Mouse (Mus musculus): ENCODE data around the gene Ccdc83. TPM values are rescaled to one million over a fixed set of nuclear protein-coding genes. Genes with fewer than 3 reads are reported as not detected.

The Ccdc83 gene
- 0.10 TPM for polyA plus RNA-seq (2012; fragmentation: generic; extraction: Trizol)

- Histone ChIP-seq H3K4me3 (no peak within 1 kb of the TSS), H3K36me3 (ENCODE audit: control insufficient read depth, insufficient read depth) (no peaks in the 10 kb centered on the region), H3K27me3 (ENCODE audit: control insufficient read depth, insufficient read depth, insufficient read length) (no peaks in the 10 kb centered on the region), H3ac (ENCODE audit: control insufficient read depth, insufficient read length) (no peak within 1 kb of the TSS), H3K4me2 (ENCODE audit: low read depth) (peak within 1 kb of the TSS; percentile 57), H3K79me2 (ENCODE audit: control insufficient read depth, insufficient read depth) (no peaks in the 10 kb centered on the region)
- TF ChIP-seq MAX (IDR thresholded peaks at IDR 0.05; ENCODE audit: low read depth): no peak
- TF ChIP-seq MYOD1 (IDR thresholded peaks at IDR 0.05; ENCODE audit: control insufficient read depth in 1 of 3, insufficient read length in 2 of 3, low read depth in 2 of 3): no peak
- TF ChIP-seq TCF12 (IDR thresholded peaks at IDR 0.05; ENCODE audit: insufficient read depth, poor library complexity, severe bottlenecking): no peak
- TF ChIP-seq POLR2A (IDR thresholded peaks at IDR 0.05; ENCODE audit: insufficient read length, low read depth): no peak
- TF ChIP-seq MYOG (IDR thresholded peaks at IDR 0.05; ENCODE audit: control insufficient read depth in 1 of 3, insufficient read depth in 1 of 3, insufficient read length in 2 of 3, low read depth in 2 of 3): no peak
- no peak for TF ChIP-seq USF1 (IDR thresholded peaks at IDR 0.05; ENCODE audit: low read depth)
- TF ChIP-seq E2F4 (IDR thresholded peaks at IDR 0.05; ENCODE audit: insufficient read depth): no peak
- TF ChIP-seq REST (IDR thresholded peaks at IDR 0.05; ENCODE audit: insufficient read depth, insufficient read length): no peak
- TF ChIP-seq SRF (IDR thresholded peaks at IDR 0.05; ENCODE audit: control insufficient read depth, insufficient read length, low read depth): no peak
Measured at GRCm38 (mm10) chr7:90265289-90265970, at the start of gene Ccdc83. Gene Ccdc83, minus strand, starts transcription at chr7:90265777.

GRCm38 (mm10) chr7:90313421-90313820, 47.8 kb upstream of the Ccdc83 start:
- Histone ChIP-seq H3K79me2 (ENCODE audit: control insufficient read depth, insufficient read depth) (peaks cover 87% of the 10 kb centered on the region), H3K36me3 (ENCODE audit: control insufficient read depth, insufficient read depth) (no peaks in the 10 kb centered on the region), H3ac (ENCODE audit: control insufficient read depth, insufficient read length) (no peak overlapping the region), H3K4me2 (ENCODE audit: low read depth) (no peak overlapping the region), H3K4me3 (no peak overlapping the region), H3K27me3 (ENCODE audit: control insufficient read depth, insufficient read depth, insufficient read length) (no peaks in the 10 kb centered on the region)
- no peak for TF ChIP-seq POLR2AphosphoS2 (IDR thresholded peaks at IDR 0.05; ENCODE audit: insufficient read length, low read depth)
- TF ChIP-seq POLR2A (IDR thresholded peaks at IDR 0.05; ENCODE audit: insufficient read length, low read depth): no peak
- TF ChIP-seq TCF12 (IDR thresholded peaks at IDR 0.05; ENCODE audit: insufficient read depth, poor library complexity, severe bottlenecking): no peak
- no peak for TF ChIP-seq TCF3 (IDR thresholded peaks at IDR 0.05; ENCODE audit: insufficient read length, low read depth)
- no peak for TF ChIP-seq MYOG (IDR thresholded peaks at IDR 0.05; ENCODE audit: control insufficient read depth in 1 of 3, insufficient read depth in 1 of 3, insufficient read length in 2 of 3, low read depth in 2 of 3)
- TF ChIP-seq SRF (IDR thresholded peaks at IDR 0.05; ENCODE audit: control insufficient read depth, insufficient read length, low read depth): no peak
- no peak for TF ChIP-seq USF1 (IDR thresholded peaks at IDR 0.05; ENCODE audit: low read depth)
- TF ChIP-seq MYOD1 (IDR thresholded peaks at IDR 0.05; ENCODE audit: control insufficient read depth in 1 of 3, insufficient read length in 2 of 3, low read depth in 2 of 3): no peak
- TF ChIP-seq CEBPB (IDR thresholded peaks at IDR 0.05; ENCODE audit: insufficient read depth, poor library complexity, severe bottlenecking): no peak
- no peak for TF ChIP-seq REST (IDR thresholded peaks at IDR 0.05; ENCODE audit: insufficient read depth, insufficient read length)
- no peak for TF ChIP-seq E2F4 (IDR thresholded peaks at IDR 0.05; ENCODE audit: insufficient read depth)
- TF ChIP-seq MAX (IDR thresholded peaks at IDR 0.05; ENCODE audit: low read depth): no peak

GRCm38 (mm10) chr7:90312151-90312883, 46.7 kb upstream of the Ccdc83 start:
- Histone ChIP-seq H3K27me3 (ENCODE audit: control insufficient read depth, insufficient read depth, insufficient read length) (no peaks in the 10 kb centered on the region), H3ac (ENCODE audit: control insufficient read depth, insufficient read length) (no peak overlapping the region), H3K4me2 (ENCODE audit: low read depth) (peak overlapping the region; percentile 58), H3K79me2 (ENCODE audit: control insufficient read depth, insufficient read depth) (peaks cover 88% of the 10 kb centered on the region), H3K36me3 (ENCODE audit: control insufficient read depth, insufficient read depth) (no peaks in the 10 kb centered on the region), H3K4me3 (no peak overlapping the region)
- TF ChIP-seq MYOD1 (IDR thresholded peaks at IDR 0.05; ENCODE audit: control insufficient read depth in 1 of 3, insufficient read length in 2 of 3, low read depth in 2 of 3) (peak; percentile 33 to 99 (median 97)), MYOG (IDR thresholded peaks at IDR 0.05; ENCODE audit: control insufficient read depth in 1 of 3, insufficient read depth in 1 of 3, insufficient read length in 2 of 3, low read depth in 2 of 3) (peak; percentile 74 to 97 (median 92)), E2F4 (IDR thresholded peaks at IDR 0.05; ENCODE audit: insufficient read depth) (no peak), MAX (IDR thresholded peaks at IDR 0.05; ENCODE audit: low read depth) (no peak), SRF (IDR thresholded peaks at IDR 0.05; ENCODE audit: control insufficient read depth, insufficient read length, low read depth) (no peak), POLR2A (IDR thresholded peaks at IDR 0.05; ENCODE audit: insufficient read length, low read depth) (no peak), POLR2AphosphoS2 (IDR thresholded peaks at IDR 0.05; ENCODE audit: insufficient read length, low read depth) (no peak), TCF12 (IDR thresholded peaks at IDR 0.05; ENCODE audit: insufficient read depth, poor library complexity, severe bottlenecking) (peak; percentile 85), TCF3 (IDR thresholded peaks at IDR 0.05; ENCODE audit: insufficient read length, low read depth) (peak; percentile 81), CEBPB (IDR thresholded peaks at IDR 0.05; ENCODE audit: insufficient read depth, poor library complexity, severe bottlenecking) (no peak), REST (IDR thresholded peaks at IDR 0.05; ENCODE audit: insufficient read depth, insufficient read length) (no peak)

GRCm38 (mm10) chr7:90308003-90308402, 42.4 kb upstream of the Ccdc83 start:
- peak overlapping the region; percentile 69 for H3K4me2 ChIP-seq (ENCODE audit: low read depth)
- no peak overlapping the region for H3ac ChIP-seq (ENCODE audit: control insufficient read depth, insufficient read length)
- peak; percentile 32 for TF ChIP-seq POLR2AphosphoS2 (IDR thresholded peaks at IDR 0.05; ENCODE audit: insufficient read length, low read depth)
- TF ChIP-seq MAX (IDR thresholded peaks at IDR 0.05; ENCODE audit: low read depth): no peak
- TF ChIP-seq TCF3 (IDR thresholded peaks at IDR 0.05; ENCODE audit: insufficient read length, low read depth): no peak
- TF ChIP-seq REST (IDR thresholded peaks at IDR 0.05; ENCODE audit: insufficient read depth, insufficient read length): no peak
- no peak for TF ChIP-seq SRF (IDR thresholded peaks at IDR 0.05; ENCODE audit: control insufficient read depth, insufficient read length, low read depth)
- peak; percentile 37 for TF ChIP-seq POLR2A (IDR thresholded peaks at IDR 0.05; ENCODE audit: insufficient read length, low read depth)
- no peak for TF ChIP-seq E2F4 (IDR thresholded peaks at IDR 0.05; ENCODE audit: insufficient read depth)
- TF ChIP-seq USF1 (IDR thresholded peaks at IDR 0.05; ENCODE audit: low read depth): no peak
- TF ChIP-seq MYOG (IDR thresholded peaks at IDR 0.05; ENCODE audit: control insufficient read depth in 1 of 3, insufficient read depth in 1 of 3, insufficient read length in 2 of 3, low read depth in 2 of 3): peak in 1 of 3 experiments; percentile 42
- no peak for TF ChIP-seq CEBPB (IDR thresholded peaks at IDR 0.05; ENCODE audit: insufficient read depth, poor library complexity, severe bottlenecking)
- TF ChIP-seq MYOD1 (IDR thresholded peaks at IDR 0.05; ENCODE audit: control insufficient read depth in 1 of 3, insufficient read length in 2 of 3, low read depth in 2 of 3): peak in 1 of 3 experiments; percentile 44
- TF ChIP-seq TCF12 (IDR thresholded peaks at IDR 0.05; ENCODE audit: insufficient read depth, poor library complexity, severe bottlenecking): no peak
- peaks cover 83% of the 10 kb centered on the region for H3K79me2 ChIP-seq (ENCODE audit: control insufficient read depth, insufficient read depth)
- H3K36me3 ChIP-seq (ENCODE audit: control insufficient read depth, insufficient read depth): no peaks in the 10 kb centered on the region
- H3K27me3 ChIP-seq (ENCODE audit: control insufficient read depth, insufficient read depth, insufficient read length): no peaks in the 10 kb centered on the region
- no peak overlapping the region for H3K4me3 ChIP-seq
